Comparison of ENCODE assay signal across 8 mouse cellular contexts in genomic region chr5:74261016-74261415, GRCm38 (mm10).
DNase-seq lines count a peak whose midpoint lies in the region; ATAC-seq and TF ChIP-seq lines count a peak whose summit lies in the region.

No protein-coding gene starts in this region.

- no peaks in the 10 kb centered on the region for H3K36me3 ChIP-seq in forebrain, embryonic 11.5 days (ENCODE audit: control insufficient read depth, insufficient read depth, low read length)
- no peaks in the 10 kb centered on the region for H3K36me3 ChIP-seq in forebrain, embryonic 16.5 days (ENCODE audit: control insufficient read depth, insufficient read depth)
- no peaks in the 10 kb centered on the region for H3K36me3 ChIP-seq in lung, embryonic 15.5 days
- H3K36me3 ChIP-seq in intestine, embryonic 14.5 days (ENCODE audit: control insufficient read depth, insufficient read depth, low read length): no peaks in the 10 kb centered on the region
- no peaks in the 10 kb centered on the region for H3K36me3 ChIP-seq in thymus, adult 2 months (ENCODE audit: control insufficient read depth, insufficient read depth, low read length)

- 0 out of 2 replicates have a peak overlapping the region, but pooled peaks have one; percentile 41 for H3K27ac ChIP-seq in forebrain, embryonic 11.5 days (ENCODE audit: low read depth, low read length)
- H3K27ac ChIP-seq in forebrain, embryonic 16.5 days (ENCODE audit: low read length): no peak overlapping the region
- H3K27ac ChIP-seq in lung, embryonic 15.5 days: peak overlapping the region; percentile 74
- peak overlapping the region; percentile 78 for H3K27ac ChIP-seq in intestine, embryonic 14.5 days (ENCODE audit: low read depth)
- peak overlapping the region; percentile 96 for H3K27ac ChIP-seq in thymus, adult 2 months (ENCODE audit: control insufficient read depth, insufficient read depth, low read length)

- TF ChIP-seq POLR2A in thymus, adult 2 months (IDR thresholded peaks at IDR 0.05; ENCODE audit: control insufficient read depth, extremely low read depth, insufficient read depth, low read length, poor library complexity): no peak

- 61% methylated on average over 6 of the region's 6 CpGs for WGBS in forebrain, embryonic 11.5 days
- WGBS in forebrain, embryonic 16.5 days: 30% methylated on average over 6 of the region's 6 CpGs
- WGBS in lung, embryonic 15.5 days: 48% methylated on average over 6 of the region's 6 CpGs
- 38% methylated on average over 6 of the region's 6 CpGs for WGBS in intestine, embryonic 14.5 days
- WGBS in thymus, adult 2 months: 5% methylated on average over 6 of the region's 6 CpGs

- TF ChIP-seq CTCF in thymus, adult 2 months (IDR thresholded peaks at IDR 0.05; ENCODE audit: borderline replicate concordance, control insufficient read depth, extremely low read depth, insufficient read depth, low read length, poor library complexity): no peak

- H3K4me3 ChIP-seq in forebrain, embryonic 11.5 days (ENCODE audit: low read depth, low read length): no peak overlapping the region
- no peak overlapping the region for H3K4me3 ChIP-seq in forebrain, embryonic 16.5 days (replicated peaks; ENCODE audit: low read length)
- H3K4me3 ChIP-seq in lung, embryonic 15.5 days: no peak overlapping the region
- H3K4me3 ChIP-seq in intestine, embryonic 14.5 days (ENCODE audit: low read depth, low read length): no peak overlapping the region
- no peak overlapping the region for H3K4me3 ChIP-seq in thymus, adult 2 months (ENCODE audit: control insufficient read depth, insufficient read depth, low read length)

- no peaks in the 10 kb centered on the region for H3K9me3 ChIP-seq in forebrain, embryonic 11.5 days (ENCODE audit: control insufficient read depth, low read length)
- H3K9me3 ChIP-seq in forebrain, embryonic 16.5 days (ENCODE audit: control insufficient read depth, low read length): no peaks in the 10 kb centered on the region
- no peaks in the 10 kb centered on the region for H3K9me3 ChIP-seq in lung, embryonic 15.5 days
- no peaks in the 10 kb centered on the region for H3K9me3 ChIP-seq in intestine, embryonic 14.5 days (ENCODE audit: control insufficient read depth, low read length)

- ATAC-seq in forebrain, embryonic 11.5 days (replicated peaks; ENCODE audit: low FRiP score): no peak
- ATAC-seq in forebrain, embryonic 16.5 days: no peak
- ATAC-seq in lung, embryonic 15.5 days (ENCODE audit: borderline replicate concordance, extremely low read depth, low FRiP score, low TSS enrichment): no peak
- ATAC-seq in intestine, embryonic 14.5 days (replicated peaks; ENCODE audit: low FRiP score, low TSS enrichment, low read depth): peak; percentile 44; the same call in 1 of the 2 replicates

- H3K4me1 ChIP-seq in forebrain, embryonic 11.5 days (replicated peaks; ENCODE audit: control insufficient read depth, insufficient read depth, low read length): peaks cover 16% of the 10 kb centered on the region
- H3K4me1 ChIP-seq in forebrain, embryonic 16.5 days (replicated peaks; ENCODE audit: control insufficient read depth, insufficient read depth, low read length): peaks cover 5% of the 10 kb centered on the region; the same call in 1 of the 2 replicates
- H3K4me1 ChIP-seq in lung, embryonic 15.5 days: peaks cover 41% of the 10 kb centered on the region
- peaks cover 27% of the 10 kb centered on the region for H3K4me1 ChIP-seq in intestine, embryonic 14.5 days (replicated peaks; ENCODE audit: control insufficient read depth, insufficient read depth, low read length)
- H3K4me1 ChIP-seq in thymus, adult 2 months (replicated peaks; ENCODE audit: control insufficient read depth, insufficient read depth, low read length): peaks cover 60% of the 10 kb centered on the region

- H3K9ac ChIP-seq in forebrain, embryonic 11.5 days (ENCODE audit: low read length): no peak overlapping the region
- no peak overlapping the region for H3K9ac ChIP-seq in forebrain, embryonic 16.5 days (replicated peaks; ENCODE audit: low read depth, low read length)
- H3K9ac ChIP-seq in lung, embryonic 15.5 days: no peak overlapping the region
- H3K9ac ChIP-seq in intestine, embryonic 14.5 days (ENCODE audit: low read length): no peak overlapping the region

- no peaks in the 10 kb centered on the region for H3K27me3 ChIP-seq in forebrain, embryonic 11.5 days (ENCODE audit: control insufficient read depth, insufficient read depth, low read length)
- no peaks in the 10 kb centered on the region for H3K27me3 ChIP-seq in forebrain, embryonic 16.5 days (replicated peaks; ENCODE audit: control insufficient read depth, insufficient read depth, low read length)
- H3K27me3 ChIP-seq in lung, embryonic 15.5 days: no peaks in the 10 kb centered on the region
- no peaks in the 10 kb centered on the region for H3K27me3 ChIP-seq in intestine, embryonic 14.5 days (replicated peaks; ENCODE audit: control insufficient read depth, insufficient read depth, low read length)
- no peaks in the 10 kb centered on the region for H3K27me3 ChIP-seq in thymus, adult 2 months (ENCODE audit: control insufficient read depth, insufficient read depth, low read length)

- peak; percentile 34 for DNase-seq in forebrain, embryonic 11.5 days (ENCODE audit: low spot score)
- DNase-seq in lung, postnatal 10 days: no peak
- no peak for DNase-seq in intestine, embryonic 14.5 days (ENCODE audit: low spot score)
- peak; percentile 57 for DNase-seq in thymus, adult 2 months
- no peak for DNase-seq in adrenal gland, adult 2 months
- no peak for DNase-seq in yolk sac, embryonic 10.5 days (ENCODE audit: low spot score)

- 0 out of 2 replicates have a peak overlapping the region, but pooled peaks have one; percentile 18 for H3K4me2 ChIP-seq in forebrain, embryonic 11.5 days (ENCODE audit: low read depth, low read length, severe bottlenecking)
- no peak overlapping the region for H3K4me2 ChIP-seq in forebrain, embryonic 16.5 days (ENCODE audit: low read length)
- H3K4me2 ChIP-seq in lung, embryonic 15.5 days: no peak overlapping the region
- H3K4me2 ChIP-seq in intestine, embryonic 14.5 days (ENCODE audit: low read length): no peak overlapping the region

Comparison
In these comparisons a context has a peak if more than half of its experiments do, and no peak if none do; other contexts are left out.
1. DNase-seq: peak in forebrain, embryonic 11.5 days (single experiment) and thymus, adult 2 months (single experiment); none in lung, postnatal 10 days (single experiment), intestine, embryonic 14.5 days (single experiment), adrenal gland, adult 2 months (single experiment) and yolk sac, embryonic 10.5 days (single experiment).